Mouse (Mus musculus): ENCODE data around the gene Ush1c.

GRCm38 (mm10) chr7:46240091-46240490 lies 1.8 kb upstream of the Ush1c start:
- no peak for TF ChIP-seq POLR2AphosphoS2 (IDR thresholded peaks at IDR 0.05; ENCODE audit: low read depth, low read length)
- no peak for TF ChIP-seq MAX (IDR thresholded peaks at IDR 0.05; ENCODE audit: low read length)
- no peak for TF ChIP-seq CTCF (conservative IDR thresholded peaks at IDR 0.05 in 1 of 2, IDR thresholded peaks at IDR 0.05 in 1 of 2; ENCODE audit: low read depth in 2 of 2, low read length in 2 of 2)
- no peak for TF ChIP-seq TCF12 (IDR thresholded peaks at IDR 0.05; ENCODE audit: low read depth, low read length)
- no peak for TF ChIP-seq NELFE (IDR thresholded peaks at IDR 0.05; ENCODE audit: low read depth, low read length)
- TF ChIP-seq MYC (IDR thresholded peaks at IDR 0.05; ENCODE audit: low read depth, low read length) = no peak
- TF ChIP-seq IRF4 (IDR thresholded peaks at IDR 0.05; ENCODE audit: low read depth, low read length) = no peak
- no peak for TF ChIP-seq EP300 (IDR thresholded peaks at IDR 0.05; ENCODE audit: low read length)
- TF ChIP-seq BHLHE40 (IDR thresholded peaks at IDR 0.05; ENCODE audit: low read depth, low read length) = no peak
- TF ChIP-seq POLR2A (IDR thresholded peaks at IDR 0.05; ENCODE audit: low read depth, low read length) = no peak
- TF ChIP-seq USF2 (conservative IDR thresholded peaks at IDR 0.05; ENCODE audit: low read depth, low read length) = no peak

Data from CH12.LX (cell line).